Mouse (Mus musculus) B cell, adult 2 months (primary cell): ENCODE data around the gene Kat5.

Experiments used
- DNase-seq, 2 experiments: peaks; one replicate each; pipeline ENCODE4 v3.0.0; 2022

Kat5 gene

DNA sequence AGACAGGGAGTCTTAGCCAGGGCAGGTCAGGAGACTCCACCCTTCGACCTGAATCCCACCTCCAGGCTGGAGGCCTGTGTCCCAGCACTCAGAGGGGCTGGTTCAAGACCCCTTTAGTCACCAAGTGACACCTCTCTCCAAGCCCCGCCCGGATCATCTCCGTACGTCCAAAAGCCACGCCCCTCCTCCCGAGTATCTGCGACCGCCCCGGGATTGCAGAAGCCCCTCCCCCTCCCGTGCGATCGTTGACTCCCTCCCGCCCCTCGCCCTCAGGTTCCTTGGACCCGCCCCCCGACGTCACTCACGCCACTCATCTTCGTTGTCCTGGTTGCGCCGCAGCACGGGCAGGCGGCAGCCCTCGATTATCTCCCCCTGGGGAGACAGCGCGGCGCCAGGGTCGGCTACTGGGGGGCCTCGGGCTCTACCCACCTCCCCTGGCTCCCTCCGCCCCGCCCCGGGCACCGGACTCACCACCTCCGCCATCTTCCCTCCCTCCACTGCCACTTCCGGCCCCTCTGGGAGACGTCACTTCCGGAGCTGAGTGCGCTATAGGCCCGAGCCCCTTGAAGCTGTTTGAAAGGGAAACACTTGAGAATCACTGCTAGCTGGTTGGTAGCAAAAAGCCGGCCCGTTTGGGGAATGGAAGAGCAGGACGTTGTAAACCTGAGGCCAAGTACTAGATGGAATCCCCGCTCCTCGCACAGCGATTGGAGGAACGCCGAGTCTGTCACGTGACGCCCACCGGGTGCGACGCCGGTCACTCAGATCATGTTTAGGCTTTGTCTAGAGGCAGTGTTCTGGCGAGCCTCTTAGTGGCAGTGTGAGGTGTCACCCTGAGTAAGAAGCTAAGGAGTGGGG, at the start of gene Kat5:
TSS of gene Kat5 (minus strand) at position 691 of the 858 bp plus-strand sequence.
- DNase-seq, result peak; percentile 94 to 96

- no peak for DNase-seq
Measured at GRCm38 (mm10) chr19:5654720-5655298, 44.8 kb upstream of the Kat5 start.

GRCm38 (mm10) chr19:5653969-5654719, 44.1 kb upstream of the Kat5 start:
- no peak for DNase-seq

DNA sequence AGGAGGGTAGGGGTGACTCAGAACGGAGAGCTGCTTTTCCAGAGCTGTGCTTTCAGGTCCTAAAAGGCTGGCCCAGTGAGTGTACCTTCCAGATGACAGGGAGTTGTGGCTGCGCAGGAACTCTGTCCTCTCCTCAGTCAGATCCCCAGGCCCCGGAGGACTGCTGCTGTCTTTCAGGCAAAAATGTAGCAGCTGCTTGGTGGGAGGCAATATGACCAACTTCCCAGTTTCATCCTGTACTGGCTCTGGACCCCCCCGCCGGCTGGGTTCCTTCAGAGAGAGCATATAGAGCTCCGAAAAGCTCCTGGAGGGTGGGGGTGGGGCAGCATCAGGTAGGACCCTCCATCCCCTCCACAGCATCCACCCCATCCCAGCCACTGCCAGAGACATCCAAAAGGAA, 42.5 kb upstream of the Kat5 start:
- DNase-seq, result no peak

DNA sequence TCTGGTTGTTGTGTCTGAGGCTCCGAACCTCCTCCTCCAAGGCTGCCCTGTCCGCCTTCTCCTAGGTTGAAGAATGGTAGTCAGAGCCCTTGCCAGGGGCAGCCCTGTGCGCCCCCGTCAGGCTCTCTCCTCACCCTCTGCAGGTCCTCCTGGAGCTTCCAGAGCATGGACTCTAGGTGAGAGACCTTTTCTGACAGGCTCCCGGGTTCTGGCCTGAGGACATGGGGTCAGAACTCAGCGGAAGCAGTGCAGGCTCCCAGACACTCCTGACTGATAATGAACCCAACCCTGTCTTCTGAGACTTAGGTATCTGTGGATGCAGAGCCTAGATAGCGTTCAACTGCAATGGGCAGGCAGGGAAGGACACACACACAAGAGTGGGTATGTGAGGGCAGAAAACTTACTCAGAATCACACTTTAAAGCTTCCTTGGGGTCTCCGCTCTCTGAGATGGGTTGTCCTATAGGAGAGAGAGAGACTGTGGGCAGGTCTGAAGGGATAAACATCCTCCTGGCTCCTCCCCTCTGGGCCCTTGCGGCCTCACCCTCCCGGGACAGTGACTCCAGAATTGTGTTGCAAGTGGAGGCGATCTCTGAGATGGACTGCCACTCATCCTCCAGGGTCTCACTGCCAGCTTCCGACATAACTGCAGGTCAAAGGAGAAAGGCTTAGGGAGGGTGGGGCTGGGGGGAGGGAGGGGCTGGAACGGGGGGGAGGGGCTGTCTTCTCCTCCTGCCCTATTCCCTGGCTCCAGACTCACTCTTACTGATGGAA, 41.7 kb upstream of the Kat5 start:
- DNase-seq, result no peak

DNA sequence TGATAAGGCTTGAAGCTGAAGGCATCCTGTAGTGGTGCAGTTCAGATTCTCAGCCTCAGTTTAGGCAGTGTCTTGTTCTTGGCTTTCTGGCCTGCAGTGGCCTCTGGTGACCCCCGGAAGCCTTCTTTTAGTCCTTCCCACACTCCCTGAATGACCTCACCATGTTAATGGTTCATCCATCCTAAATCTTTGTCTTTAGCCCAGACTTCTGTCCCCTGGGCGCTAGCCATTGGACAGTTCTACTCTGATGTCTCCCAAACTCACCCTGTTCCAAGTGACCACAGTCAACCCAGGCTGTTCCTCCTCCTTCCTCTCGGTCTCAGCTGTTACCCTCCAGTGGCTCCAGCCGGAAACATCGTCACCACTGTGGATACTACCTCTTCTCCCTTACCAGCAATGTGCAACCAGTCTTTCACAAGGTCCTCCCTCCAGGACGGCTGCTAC, 39.3 kb upstream of the Kat5 start:
- peak; percentile 46 to 47 for DNase-seq

- DNase-seq, result peak; percentile 83 to 84
Measured at GRCm38 (mm10) chr19:5648401-5649297, 38.6 kb upstream of the Kat5 start.

DNA sequence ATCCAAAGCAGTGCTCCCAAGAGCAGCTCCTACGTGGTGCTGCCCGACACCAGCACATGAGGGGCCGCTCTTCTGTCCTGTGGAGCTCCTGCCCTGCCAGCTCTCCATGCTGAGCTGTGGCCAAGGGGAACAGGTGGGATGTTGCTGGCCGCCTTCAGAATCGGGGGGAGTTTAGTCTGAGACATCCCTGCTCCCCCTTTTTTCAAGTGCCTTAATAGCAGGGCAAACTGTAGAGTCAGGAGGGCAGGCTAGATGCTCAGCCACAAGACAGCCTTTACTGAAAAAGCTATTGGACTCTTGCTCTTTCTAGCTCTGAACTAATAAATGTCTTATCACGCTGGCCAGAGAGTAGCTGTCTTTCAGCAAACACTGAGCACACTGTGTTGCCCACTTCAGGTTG, 37.8 kb upstream of the Kat5 start:
- DNase-seq, result no peak

GRCm38 (mm10) chr19:5646731-5647330, 36.8 kb upstream of the Kat5 start:
- DNase-seq, result no peak

DNA sequence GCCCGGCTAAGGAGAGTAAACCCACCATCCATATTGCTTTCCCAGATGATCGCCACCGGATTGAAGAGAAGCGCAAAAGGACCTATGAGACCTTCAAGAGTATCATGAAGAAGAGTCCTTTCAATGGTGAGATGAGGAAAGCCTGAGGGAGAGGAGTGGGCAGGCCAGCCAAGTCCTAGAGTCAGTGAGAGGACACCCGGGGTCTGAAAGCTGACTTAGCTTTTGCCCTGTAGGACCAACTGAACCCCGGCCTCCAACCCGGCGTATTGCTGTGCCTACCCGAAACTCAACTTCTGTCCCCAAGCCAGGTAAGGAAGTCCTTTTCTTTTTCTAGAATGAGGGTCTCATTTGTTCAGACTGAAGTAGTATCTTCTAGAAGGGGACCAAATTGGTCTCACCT, 35.2 kb upstream of the Kat5 start:
- DNase-seq, result no peak

DNA sequence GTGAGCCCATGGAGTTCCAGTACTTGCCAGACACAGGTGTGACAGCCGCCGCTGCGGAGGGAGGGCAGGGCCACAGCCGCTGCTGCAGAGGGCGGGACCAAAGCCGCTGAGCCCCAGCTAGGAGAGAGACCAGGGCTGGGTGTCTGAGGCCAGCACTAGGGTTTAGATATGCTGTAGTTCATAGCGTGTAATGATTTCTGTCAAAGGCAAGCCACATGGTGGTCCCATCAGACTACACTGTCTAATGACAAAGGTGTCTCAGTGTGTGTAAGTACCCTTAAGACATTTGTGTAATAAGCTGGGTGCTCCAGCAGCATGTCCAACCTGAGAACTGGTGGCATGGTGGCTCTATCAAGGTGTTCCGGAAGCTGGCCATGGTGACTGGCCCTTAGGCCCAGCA, 31.6 kb upstream of the Kat5 start:
- DNase-seq, result no peak

DNA sequence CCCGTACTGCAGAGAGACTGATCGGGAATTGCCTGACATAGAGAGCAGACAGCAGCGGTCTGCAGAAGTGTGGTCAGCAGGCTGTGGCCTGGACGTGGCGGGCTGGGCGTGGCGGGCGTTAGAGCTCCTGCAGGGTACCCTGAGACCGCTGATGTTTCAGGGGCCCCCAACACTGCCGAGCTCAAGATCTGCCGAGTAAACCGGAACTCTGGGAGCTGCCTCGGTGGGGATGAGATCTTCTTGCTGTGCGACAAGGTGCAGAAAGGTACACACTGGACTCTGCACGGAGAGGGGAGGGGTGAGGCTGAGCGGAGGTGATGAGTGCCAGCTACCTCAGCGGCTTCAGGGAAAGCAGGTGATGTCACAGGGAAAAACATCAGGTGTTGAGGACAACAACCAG, 31.0 kb upstream of the Kat5 start:
- DNase-seq, result no peak

- no peak for DNase-seq
Measured at GRCm38 (mm10) chr19:5640339-5640738, 30.3 kb upstream of the Kat5 start.

DNA sequence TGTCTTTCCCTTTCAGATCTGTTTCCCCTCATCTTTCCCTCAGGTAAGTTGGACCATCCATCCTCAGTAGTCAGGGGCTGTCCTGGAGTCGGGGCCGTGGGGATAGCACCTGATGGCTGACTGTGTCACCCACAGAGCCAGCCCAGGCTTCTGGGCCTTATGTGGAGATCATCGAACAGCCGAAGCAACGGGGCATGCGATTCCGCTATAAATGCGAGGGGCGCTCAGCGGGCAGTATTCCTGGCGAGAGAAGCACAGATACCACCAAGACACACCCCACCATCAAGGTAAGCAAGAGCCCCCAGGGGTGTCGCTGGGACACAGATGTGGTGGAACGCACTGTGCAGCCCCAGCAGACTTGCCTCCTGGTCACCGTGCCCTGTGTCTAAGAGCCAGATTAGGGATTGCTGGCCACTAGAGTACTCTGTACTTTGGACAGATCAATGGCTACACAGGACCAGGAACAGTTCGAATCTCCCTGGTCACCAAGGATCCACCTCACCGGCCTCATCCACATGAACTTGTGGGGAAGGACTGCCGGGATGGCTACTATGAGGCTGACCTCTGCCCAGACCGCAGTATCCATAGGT, 28.5 kb upstream of the Kat5 start:
- no peak for DNase-seq

DNA sequence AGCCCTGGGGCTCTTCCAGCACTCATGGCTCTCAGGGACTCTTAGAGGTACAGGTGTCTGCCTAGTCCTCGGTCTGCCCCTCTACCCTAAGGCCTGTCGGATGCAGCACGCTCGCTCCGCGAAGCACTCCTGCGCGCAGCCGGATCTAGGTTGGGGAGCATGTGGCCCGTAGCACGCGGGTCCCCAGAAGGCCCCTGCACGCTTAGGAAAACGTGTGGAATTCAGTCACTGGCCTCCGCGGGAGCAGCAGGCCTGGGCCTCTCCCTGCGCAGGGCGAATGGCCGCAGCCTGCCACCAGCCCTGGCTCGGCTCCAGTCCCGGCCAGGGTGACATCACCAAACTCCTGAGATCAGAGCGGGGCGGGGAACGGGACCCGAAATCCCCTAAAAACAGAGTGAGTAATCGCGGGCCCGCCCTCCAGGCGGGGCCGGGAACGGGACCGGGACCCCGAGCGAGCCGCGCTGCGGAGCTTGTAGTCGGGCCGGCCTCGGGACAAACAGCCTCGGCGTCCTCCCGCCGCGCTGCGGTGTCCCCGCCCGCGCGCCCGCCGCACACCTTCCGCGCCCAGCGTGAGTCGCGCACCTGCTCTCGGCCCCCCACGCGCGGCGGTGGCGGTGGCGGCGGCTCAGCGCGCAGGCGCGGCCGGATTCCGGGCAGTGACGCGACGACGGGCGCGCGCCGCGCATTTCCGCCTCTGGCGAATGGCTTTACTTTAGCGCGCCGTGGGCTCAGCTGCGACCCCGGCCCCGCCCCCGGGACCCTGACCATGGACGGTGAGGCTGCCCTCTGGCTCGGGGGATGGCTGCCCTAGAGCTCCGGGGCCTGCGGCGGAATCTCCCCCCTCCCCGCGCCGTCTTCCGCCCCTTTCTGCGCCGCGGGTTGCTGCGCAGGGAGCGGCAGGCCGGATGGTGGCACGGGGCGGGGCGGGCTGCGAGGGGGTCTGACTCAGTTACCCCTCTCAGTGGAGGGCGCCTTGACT, 27.3 kb upstream of the Kat5 start, which contains the start of gene Rela:
TSS of gene Rela (plus strand) at position 415 of the 979 bp plus-strand sequence.
- DNase-seq, result peak; percentile 87 to 91

GRCm38 (mm10) chr19:5636571-5637041, 26.6 kb upstream of the Kat5 start:
- peak in 1 of 2 experiments; percentile 49 for DNase-seq

- no peak for DNase-seq
Measured at GRCm38 (mm10) chr19:5636036-5636570, 26.1 kb upstream of the Kat5 start.

- DNase-seq, result no peak
Measured at GRCm38 (mm10) chr19:5632120-5632519, 22.1 kb upstream of the Kat5 start.

DNA sequence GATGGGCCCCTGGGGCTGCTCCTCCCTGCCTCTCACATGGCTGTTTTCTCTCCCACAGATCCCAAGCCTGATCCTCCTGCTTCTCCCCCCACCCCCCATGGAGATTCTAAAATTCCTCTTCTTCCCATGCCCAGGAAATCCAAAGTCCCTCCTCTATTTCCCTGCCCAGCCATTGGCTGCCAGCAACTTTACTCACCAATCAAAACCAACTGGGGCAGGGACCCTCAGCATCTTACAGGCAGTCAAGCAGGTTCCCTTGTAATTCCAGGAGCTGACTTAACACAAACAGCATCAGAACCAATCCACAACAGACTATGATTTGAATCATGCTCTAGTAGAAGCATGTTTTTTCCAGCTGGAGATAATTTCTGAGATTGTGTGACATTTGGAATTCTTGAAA, 19.9 kb upstream of the Kat5 start:
- DNase-seq, result no peak
